Mouse (Mus musculus): ENCODE data around the gene Defb25.

GRCm38 (mm10) chr2:152607746-152608145 lies 15.1 kb downstream of the Defb25 start:
- no peak for TF ChIP-seq POLR2A (IDR thresholded peaks at IDR 0.05; ENCODE audit: insufficient read depth, low read depth, low read length)
- no peak for TF ChIP-seq CTCF (IDR thresholded peaks at IDR 0.05; ENCODE audit: insufficient read depth, low read depth, low read length)

Measured in olfactory bulb, adult 2 months (tissue).